8 mouse cellular contexts compared by ENCODE assay signal in genomic region chr19:8984255-8984868, GRCm38 (mm10). TPM values are rescaled to one million over a fixed set of nuclear protein-coding genes. Genes with fewer than 3 reads are reported as not detected.
A peak's percentile ranks its signal among the peaks of the same experiment; 100 is the strongest.
DNase-seq lines count a peak whose midpoint lies in the region; ATAC-seq and TF ChIP-seq lines count a peak whose summit lies in the region.

No protein-coding gene starts in this region.

- no peak overlapping the region for H3K9ac ChIP-seq in intestine, postnatal 0 days (ENCODE audit: low read depth, low read length)
- no peak overlapping the region; the same call in 1 of the 2 replicates for H3K9ac ChIP-seq in stomach, embryonic 16.5 days (ENCODE audit: low read length)

- no peak overlapping the region for H3K4me3 ChIP-seq in intestine, postnatal 0 days (ENCODE audit: low read depth, low read length)
- no peak overlapping the region for H3K4me3 ChIP-seq in stomach, embryonic 16.5 days (replicated peaks; ENCODE audit: low read length)

- peak overlapping the region; percentile 89; the same call in 1 of the 2 replicates for H3K27ac ChIP-seq in intestine, postnatal 0 days (ENCODE audit: low read depth, low read length)
- peak overlapping the region; percentile 90 for H3K27ac ChIP-seq in stomach, embryonic 16.5 days (ENCODE audit: low read length)

- no peaks in the 10 kb centered on the region for H3K36me3 ChIP-seq in intestine, postnatal 0 days (ENCODE audit: control insufficient read depth, insufficient read depth)
- H3K36me3 ChIP-seq in stomach, embryonic 16.5 days (ENCODE audit: control insufficient read depth, insufficient read depth, low read length): peaks cover 5% of the 10 kb centered on the region; the same call in 1 of the 2 replicates

- 15% methylated on average over 7 of the region's 7 CpGs for WGBS in intestine, postnatal 0 days
- 10% methylated on average over 7 of the region's 7 CpGs for WGBS in stomach, embryonic 16.5 days

- no peak overlapping the region for H3K4me2 ChIP-seq in intestine, postnatal 0 days (replicated peaks; ENCODE audit: low read depth)
- H3K4me2 ChIP-seq in stomach, embryonic 16.5 days (ENCODE audit: low read depth, low read length): peak overlapping the region; percentile 20

- H3K27me3 ChIP-seq in intestine, postnatal 0 days (replicated peaks; ENCODE audit: control insufficient read depth, insufficient read depth, low read length): no peaks in the 10 kb centered on the region
- H3K27me3 ChIP-seq in stomach, embryonic 16.5 days (ENCODE audit: control insufficient read depth, insufficient read depth, low read length): no peaks in the 10 kb centered on the region

- peak; percentile 95 for DNase-seq in 3T3-L1 (ENCODE audit: low read depth, low spot score)
- peak; percentile 97 for DNase-seq in CD4-positive, CD25-positive, alpha-beta regulatory T cell, adult 2 months (ENCODE audit: low read depth, low spot score)
- DNase-seq in embryo, embryonic 10 days (ENCODE audit: low spot score): peak; percentile 85
- DNase-seq in heart, adult 18-20 months: peak; percentile 75 to 91
- DNase-seq in urinary bladder, adult 18-20 months (ENCODE audit: low spot score in 2 of 2): no peak

- H3K4me1 ChIP-seq in intestine, postnatal 0 days (replicated peaks; ENCODE audit: control insufficient read depth, insufficient read depth, low read length): peaks cover 27% of the 10 kb centered on the region
- H3K4me1 ChIP-seq in stomach, embryonic 16.5 days (ENCODE audit: control insufficient read depth, insufficient read depth, low read length): peaks cover 69% of the 10 kb centered on the region

- no peaks in the 10 kb centered on the region for H3K9me3 ChIP-seq in intestine, postnatal 0 days (ENCODE audit: control insufficient read depth)
- no peaks in the 10 kb centered on the region for H3K9me3 ChIP-seq in stomach, embryonic 16.5 days (replicated peaks; ENCODE audit: control insufficient read depth, low read length)

- no peak for TF ChIP-seq CTCF in intestine, postnatal 0 days (IDR thresholded peaks at IDR 0.05; ENCODE audit: low read depth)

- peak; percentile 20 for ATAC-seq in intestine, postnatal 0 days
- 0 out of 2 replicates have a peak, but pooled peaks have one; percentile 19 for ATAC-seq in megakaryocyte-erythroid progenitor cell, adult 5-6 weeks (replicated peaks; ENCODE audit: low FRiP score, low TSS enrichment, poor library complexity, severe bottlenecking)
- ATAC-seq in stomach, embryonic 16.5 days (ENCODE audit: insufficient read depth, low FRiP score): peak; percentile 6; the same call in 1 of the 2 replicates

RNA-seq across cellular contexts. Expression of gene Ahnak, which starts 4.7 kb away (rescaled TPM):
- 100 to 1,000 TPM; 341 to 356 TPM for total RNA-seq in heart, adult 18-20 months (2021)
- polyA plus RNA-seq in intestine, postnatal 0 days (2015; fragmentation: Nextera tagmentation; extraction: Ambion mirVana): 26.2 and 30.1 TPM in 2 replicates
- total RNA-seq in megakaryocyte-erythroid progenitor cell, adult 5-6 weeks (2014; fragmentation: Nextera tagmentation): 1.5 and 9.4 TPM in 2 replicates
- 7.2 and 24.7 TPM in 2 replicates for total RNA-seq in megakaryocyte-erythroid progenitor cell, adult 5-6 weeks (2017)
- polyA plus RNA-seq in stomach, embryonic 16.5 days (2015; fragmentation: Nextera tagmentation; extraction: Ambion mirVana): 46.4 and 48.3 TPM in 2 replicates

RNA-seq across cellular contexts. Expression of gene Eef1g, which starts 17.5 kb away (rescaled TPM):
- total RNA-seq in heart, adult 18-20 months (2021): 100 to 1,000 TPM; 239 to 257 TPM
- polyA plus RNA-seq in intestine, postnatal 0 days (2015; fragmentation: Nextera tagmentation; extraction: Ambion mirVana): 164 and 168 TPM in 2 replicates
- 1,323 and 1,614 TPM in 2 replicates for total RNA-seq in megakaryocyte-erythroid progenitor cell, adult 5-6 weeks (2014; fragmentation: Nextera tagmentation)
- total RNA-seq in megakaryocyte-erythroid progenitor cell, adult 5-6 weeks (2017): 848 and 982 TPM in 2 replicates
- polyA plus RNA-seq in stomach, embryonic 16.5 days (2015; fragmentation: Nextera tagmentation; extraction: Ambion mirVana): 401 and 441 TPM in 2 replicates

RNA-seq across cellular contexts. Expression of gene Tut1, which starts 30.7 kb away (rescaled TPM):
- 1 to 10 TPM; 8.2 to 9.5 TPM for total RNA-seq in heart, adult 18-20 months (2021)
- polyA plus RNA-seq in intestine, postnatal 0 days (2015; fragmentation: Nextera tagmentation; extraction: Ambion mirVana): 10.7 and 11.1 TPM in 2 replicates
- 30.7 and 32.2 TPM in 2 replicates for total RNA-seq in megakaryocyte-erythroid progenitor cell, adult 5-6 weeks (2014; fragmentation: Nextera tagmentation)
- 15.8 and 18.8 TPM in 2 replicates for total RNA-seq in megakaryocyte-erythroid progenitor cell, adult 5-6 weeks (2017)
- polyA plus RNA-seq in stomach, embryonic 16.5 days (2015; fragmentation: Nextera tagmentation; extraction: Ambion mirVana): 30.0 and 34.9 TPM in 2 replicates

RNA-seq across cellular contexts. Expression of gene Mta2, which starts 42.7 kb away (rescaled TPM):
- 10 to 100 TPM; 28.8 to 30.1 TPM for total RNA-seq in heart, adult 18-20 months (2021)
- 53.1 and 54.1 TPM in 2 replicates for polyA plus RNA-seq in intestine, postnatal 0 days (2015; fragmentation: Nextera tagmentation; extraction: Ambion mirVana)
- 158 and 173 TPM in 2 replicates for total RNA-seq in megakaryocyte-erythroid progenitor cell, adult 5-6 weeks (2014; fragmentation: Nextera tagmentation)
- 205 and 206 TPM in 2 replicates for total RNA-seq in megakaryocyte-erythroid progenitor cell, adult 5-6 weeks (2017)
- 142 and 149 TPM in 2 replicates for polyA plus RNA-seq in stomach, embryonic 16.5 days (2015; fragmentation: Nextera tagmentation; extraction: Ambion mirVana)

RNA-seq across cellular contexts. Expression of gene Eml3, which starts 55.0 kb away (rescaled TPM):
- total RNA-seq in heart, adult 18-20 months (2021): 1 to 10 TPM; 5.7 to 7.6 TPM
- 12.0 and 13.6 TPM in 2 replicates for polyA plus RNA-seq in intestine, postnatal 0 days (2015; fragmentation: Nextera tagmentation; extraction: Ambion mirVana)
- 29.3 and 45.8 TPM in 2 replicates for total RNA-seq in megakaryocyte-erythroid progenitor cell, adult 5-6 weeks (2014; fragmentation: Nextera tagmentation)
- total RNA-seq in megakaryocyte-erythroid progenitor cell, adult 5-6 weeks (2017): 14.5 and 23.6 TPM in 2 replicates
- polyA plus RNA-seq in stomach, embryonic 16.5 days (2015; fragmentation: Nextera tagmentation; extraction: Ambion mirVana): 28.5 and 30.5 TPM in 2 replicates

Comparison
In these comparisons a context has a peak if more than half of its experiments do, and no peak if none do; other contexts are left out.
1. DNase-seq: peak in 3T3-L1 (single experiment), CD4-positive, CD25-positive, alpha-beta regulatory T cell, adult 2 months (single experiment), embryo, embryonic 10 days (single experiment) and heart, adult 18-20 months (2 of 2); none in urinary bladder, adult 18-20 months (0 of 2).
2. RNA of gene Ahnak, which starts 4.7 kb away (total RNA-seq): 341 to 356 TPM in heart, adult 18-20 months; 1.5 to 24.7 TPM in megakaryocyte-erythroid progenitor cell, adult 5-6 weeks; every median in the first group is over 10 times any median in the second.
3. Peak in every context shown above with its lines, with median percentiles within 50 percentile points of each other: ATAC-seq.